Mouse (Mus musculus) heart, adult 2 months (tissue): ENCODE results near the gene Jtb.

Experiments used
- CTCF ChIP-seq: fragments of 200-600 bp; IDR thresholded peaks from 2 replicates; pipeline ENCODE4 v1.8.1; 2022; ENCODE audit warnings: antibody characterized with exemption, mild to moderate bottlenecking, moderate library complexity
- POLR2A ChIP-seq: fragments of 200-500 bp; IDR thresholded peaks from 2 replicates; pipeline ENCODE4 v1.6.1; 2011; ENCODE audit warnings: mild to moderate bottlenecking, low read depth, low read length, control low read depth; ENCODE audit not compliant: insufficient read depth

GRCm38 (mm10) chr3:90211475-90212398 is 19.7 kb upstream of the Jtb start:
- TF ChIP-seq CTCF (no peak), POLR2A (no peak)
